Mouse (Mus musculus): ENCODE data around the gene Spaar.

DNA sequence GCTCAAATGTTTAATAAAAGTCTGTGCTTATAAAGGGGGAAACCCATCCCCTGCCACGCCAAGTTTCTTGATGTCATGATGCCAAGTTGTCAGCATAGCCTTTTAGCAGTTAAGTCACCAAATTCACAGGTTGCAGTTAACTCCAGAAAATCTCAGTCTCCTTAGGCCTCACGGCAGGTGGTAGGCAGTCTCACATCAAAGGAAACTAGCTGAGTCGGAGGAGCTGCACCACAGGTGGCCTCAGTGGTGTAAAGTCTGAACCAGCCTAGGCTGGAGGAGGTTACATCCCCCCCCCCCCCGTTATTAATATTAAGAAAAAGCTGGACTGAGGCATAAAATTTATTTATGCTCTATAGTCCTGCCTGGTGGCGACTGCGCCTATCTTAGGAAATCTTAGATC lies 65.5 kb downstream of the Spaar start:
- TF ChIP-seq CTCF (IDR thresholded peaks at IDR 0.05) (no peak), POLR2A (IDR thresholded peaks at IDR 0.05; ENCODE audit: insufficient read depth, low read depth, low read length) (no peak), EP300 (IDR thresholded peaks at IDR 0.05; ENCODE audit: insufficient read depth, low read depth, low read length) (no peak)
